Mouse (Mus musculus): ENCODE results near the gene Fam161b.

Fam161b gene

DNA sequence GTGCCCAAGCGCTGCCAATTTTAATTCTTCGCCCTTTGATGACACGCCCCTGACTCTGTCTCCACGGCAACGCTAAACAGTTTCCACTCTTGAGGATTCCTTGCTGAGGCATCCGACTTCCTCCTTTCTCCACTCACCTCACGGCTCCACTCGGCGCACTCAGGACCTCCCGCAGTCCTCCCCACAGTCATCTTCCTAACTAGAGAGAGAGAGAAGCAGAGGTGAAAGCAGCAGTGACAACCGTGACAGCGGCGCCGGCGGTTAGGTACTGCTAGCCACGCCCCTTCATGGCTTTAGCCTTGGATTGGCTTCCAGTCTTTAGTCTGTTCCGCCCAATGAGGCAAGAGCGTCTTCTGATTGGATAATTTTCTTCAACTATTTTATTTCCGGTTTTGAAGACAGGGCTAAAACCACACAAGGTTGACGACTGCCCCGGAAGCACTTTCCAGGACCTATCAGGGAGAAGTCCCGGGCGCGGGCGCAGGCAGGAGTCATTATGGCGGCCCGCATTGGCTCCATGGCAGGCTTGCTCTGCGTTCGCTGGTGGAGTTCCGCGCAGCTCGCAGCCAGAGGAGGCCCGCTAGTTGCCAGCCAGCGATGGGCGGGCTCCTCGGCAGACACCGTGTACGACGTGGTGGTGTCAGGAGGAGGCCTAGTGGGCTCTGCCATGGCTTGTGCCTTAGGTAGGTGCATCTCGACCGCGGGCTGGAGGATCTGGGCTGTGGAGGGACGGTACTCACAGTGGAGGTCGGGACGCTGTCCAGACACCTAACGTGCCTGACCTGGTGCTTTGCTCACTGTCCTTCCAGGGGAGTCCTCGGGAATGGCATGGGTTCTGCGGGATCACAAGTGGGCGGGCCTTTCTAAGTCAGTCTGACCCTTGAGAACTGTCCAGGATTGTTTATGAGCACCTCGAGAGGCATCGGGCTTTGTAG lies at the start of gene Fam161b, which contains the start of gene Coq6:
TSS of gene Fam161b (minus strand) at position 279 of the 935 bp plus-strand sequence.
TSS of gene Coq6 (plus strand) at position 103 of the 935 bp plus-strand sequence.
- DNase-seq (ENCODE audit: low read depth) = peak; percentile 99

DNA sequence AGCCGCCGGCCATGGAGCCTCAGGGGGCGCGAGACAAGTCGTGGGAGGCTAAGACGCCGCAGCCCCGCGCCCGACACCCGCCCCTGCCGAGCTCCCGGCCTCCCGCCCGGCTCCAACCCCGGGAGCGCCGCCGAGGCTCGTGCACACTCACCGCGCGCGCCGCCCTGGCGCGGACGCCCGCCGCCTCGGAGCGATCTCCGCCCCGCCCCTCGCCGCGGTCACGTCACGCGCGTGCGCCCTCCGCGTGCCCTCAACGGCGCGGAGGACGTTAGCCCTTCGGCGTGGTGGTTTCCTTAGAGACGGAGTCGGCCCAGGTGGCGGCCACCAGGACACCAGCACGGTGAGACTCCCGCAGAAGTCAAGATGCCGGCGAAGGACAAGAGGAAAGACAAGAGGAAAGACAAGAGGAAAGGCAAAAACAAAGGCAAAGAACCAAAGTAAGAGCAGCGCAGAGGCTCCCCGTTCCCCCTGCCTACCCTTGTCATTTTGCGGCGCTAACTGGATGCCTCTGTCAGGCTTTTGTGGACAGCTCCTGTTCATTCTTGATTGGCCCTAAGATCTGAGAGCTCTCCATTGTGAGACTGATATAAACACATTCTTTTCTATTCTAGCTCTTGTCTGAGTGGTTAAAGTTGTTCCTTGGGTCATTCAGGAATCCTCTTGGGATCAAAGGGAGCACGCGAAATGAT lies 47.3 kb upstream of the Fam161b start, which contains the start of the genes Entpd5 and Bbof1:
TSS of gene Entpd5 (minus strand) at position 211 of the 689 bp plus-strand sequence.
TSS of gene Bbof1 (plus strand) at position 253 of the 689 bp plus-strand sequence.
- DNase-seq (ENCODE audit: low read depth) = peak; percentile 76

GRCm38 (mm10) chr12:84407874-84408818 lies 46.5 kb upstream of the Fam161b start:
- DNase-seq (ENCODE audit: low read depth) = peak; percentile 84

DNA sequence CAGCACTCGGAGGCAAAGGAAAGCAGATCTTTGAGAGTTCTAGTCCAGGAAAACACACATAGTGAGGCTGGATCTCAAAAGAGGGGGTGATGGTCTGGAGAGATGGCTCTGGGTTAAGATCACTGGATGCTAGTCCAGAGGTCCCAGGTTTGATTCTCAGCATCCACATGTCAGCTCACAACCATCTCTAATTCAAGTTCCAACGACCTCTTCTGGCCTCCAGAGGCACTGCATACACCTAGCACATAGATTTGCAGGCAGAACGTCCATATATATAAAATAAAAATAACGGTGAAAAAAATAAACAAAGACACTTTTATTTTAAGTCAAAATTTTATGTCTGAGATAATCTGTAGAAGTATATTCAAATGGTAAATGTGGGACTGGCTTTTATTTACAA lies 45.6 kb upstream of the Fam161b start:
- peak; percentile 37 for DNase-seq (ENCODE audit: low read depth)

DNA sequence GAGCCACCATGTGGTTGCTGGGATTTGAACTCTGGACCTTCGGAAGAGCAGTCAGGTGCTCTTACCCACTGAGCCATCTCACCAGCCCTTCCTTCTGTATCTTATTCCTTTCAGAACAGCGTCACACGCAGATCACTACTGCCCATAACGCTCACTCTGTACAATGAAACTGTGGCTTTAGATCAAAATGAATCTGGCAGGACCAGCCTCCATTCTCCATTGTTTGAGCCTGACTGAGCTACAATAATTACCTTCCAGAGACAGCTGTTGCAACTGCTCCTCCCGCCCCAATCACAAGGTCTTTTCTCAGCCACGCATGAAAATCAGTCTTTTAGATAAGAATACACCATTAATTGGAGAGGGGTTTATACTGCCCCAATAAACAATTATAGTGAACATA lies 42.9 kb upstream of the Fam161b start:
- DNase-seq (ENCODE audit: low read depth) = no peak

DNA sequence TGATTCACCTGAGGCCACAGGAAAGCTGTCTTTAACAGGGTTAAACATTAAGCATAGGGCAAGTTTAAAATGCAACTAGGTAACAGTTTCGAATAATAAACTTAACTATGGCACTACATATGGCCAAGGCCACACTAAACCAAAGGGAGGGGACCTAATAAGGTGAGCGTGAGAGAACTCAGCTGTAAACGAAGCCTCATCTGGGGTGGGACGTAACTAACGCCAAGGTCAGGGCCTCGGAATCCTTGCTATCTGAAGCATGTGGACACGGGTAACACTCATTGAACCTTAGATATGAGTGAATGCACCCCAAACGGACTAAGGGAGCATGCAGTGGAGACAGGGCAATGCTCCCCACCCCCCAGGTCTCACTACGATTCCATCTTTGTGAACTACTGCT lies 41.3 kb upstream of the Fam161b start:
- DNase-seq (ENCODE audit: low read depth) = no peak

DNA sequence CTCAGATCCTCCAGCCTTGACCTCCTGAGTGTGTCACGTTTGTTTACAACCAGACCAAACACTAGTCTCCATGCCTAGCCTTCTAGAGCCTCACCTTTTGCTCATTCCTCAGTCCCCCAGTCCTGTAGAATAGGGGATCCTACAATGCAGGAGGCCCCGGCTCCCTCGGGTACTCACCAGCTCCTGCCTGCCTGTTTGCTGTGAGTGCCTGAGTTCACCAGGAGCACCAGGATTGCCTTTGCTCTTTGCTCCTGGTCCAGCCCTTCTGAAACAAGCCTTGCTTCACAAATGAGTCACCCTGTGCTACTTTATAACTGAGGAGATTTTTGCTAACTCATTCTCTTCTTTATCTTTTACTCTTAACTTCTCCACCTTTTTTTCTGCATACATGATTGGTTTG lies 39.0 kb upstream of the Fam161b start:
- DNase-seq (ENCODE audit: low read depth) = peak; percentile 74

DNA sequence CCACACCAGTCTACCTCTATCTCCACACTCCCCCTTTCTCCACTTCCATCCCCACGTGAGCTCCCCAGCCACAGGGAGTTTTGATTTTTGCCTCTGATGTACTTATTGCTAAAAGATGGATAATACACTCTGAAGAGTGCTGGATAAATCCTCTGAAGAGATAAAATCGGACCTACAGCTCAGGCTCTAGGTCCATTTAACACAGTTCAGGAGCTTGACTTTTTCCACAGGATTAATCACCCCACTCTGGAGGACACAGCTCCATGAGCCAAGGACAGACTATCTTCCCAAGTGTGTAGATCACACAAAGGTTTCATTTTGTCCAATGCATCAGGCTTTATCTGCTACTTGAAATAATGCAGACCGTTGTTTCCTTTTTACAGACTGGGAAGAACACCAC lies 38.4 kb upstream of the Fam161b start:
- no peak for DNase-seq (ENCODE audit: low read depth)

- DNase-seq (ENCODE audit: low read depth) = no peak
These were observed 38.0 kb upstream of the Fam161b start for GRCm38 (mm10) chr12:84399663-84400062.

DNA sequence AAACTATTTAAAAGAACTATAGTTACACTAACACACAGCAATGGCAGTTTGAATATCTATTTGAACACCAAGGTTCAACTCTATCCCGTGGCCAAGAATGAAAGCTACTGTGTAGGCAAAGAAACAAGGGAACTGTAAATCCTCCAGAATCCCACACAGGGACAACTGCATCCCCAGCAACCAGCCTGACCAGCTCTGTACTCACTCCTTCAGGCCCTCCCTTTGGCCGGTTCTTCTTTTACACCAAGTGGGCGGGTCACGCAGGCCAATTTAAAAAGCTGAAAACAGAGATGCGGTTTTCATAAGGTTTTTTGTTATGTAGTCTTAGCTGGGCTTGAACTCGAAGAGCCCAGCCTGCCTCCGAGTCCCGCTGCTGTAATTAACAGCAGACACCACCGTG lies 37.5 kb upstream of the Fam161b start:
- DNase-seq (ENCODE audit: low read depth) = no peak

- DNase-seq (ENCODE audit: low read depth) = no peak
These were observed 37.0 kb upstream of the Fam161b start for GRCm38 (mm10) chr12:84398629-84399028.

DNA sequence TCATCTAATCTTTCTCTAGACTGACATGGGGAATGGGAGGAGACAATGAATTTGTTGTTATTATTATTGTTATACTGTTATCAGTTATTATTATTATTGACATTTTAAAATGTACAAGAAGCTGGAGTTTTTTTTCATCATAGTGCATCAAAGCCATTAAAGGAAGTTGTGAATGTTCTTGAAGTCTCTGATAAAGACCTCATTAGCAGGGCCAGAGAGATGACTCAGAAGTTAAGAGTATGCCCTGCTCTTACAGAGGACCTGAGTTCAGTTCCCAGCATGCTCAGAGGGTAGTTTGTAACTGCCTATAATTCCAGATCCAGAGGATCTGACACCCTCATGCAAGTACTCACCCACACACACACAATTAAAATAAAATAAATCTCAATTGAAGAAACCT lies 36.1 kb upstream of the Fam161b start:
- peak; percentile 74 for DNase-seq (ENCODE audit: low read depth)

DNA sequence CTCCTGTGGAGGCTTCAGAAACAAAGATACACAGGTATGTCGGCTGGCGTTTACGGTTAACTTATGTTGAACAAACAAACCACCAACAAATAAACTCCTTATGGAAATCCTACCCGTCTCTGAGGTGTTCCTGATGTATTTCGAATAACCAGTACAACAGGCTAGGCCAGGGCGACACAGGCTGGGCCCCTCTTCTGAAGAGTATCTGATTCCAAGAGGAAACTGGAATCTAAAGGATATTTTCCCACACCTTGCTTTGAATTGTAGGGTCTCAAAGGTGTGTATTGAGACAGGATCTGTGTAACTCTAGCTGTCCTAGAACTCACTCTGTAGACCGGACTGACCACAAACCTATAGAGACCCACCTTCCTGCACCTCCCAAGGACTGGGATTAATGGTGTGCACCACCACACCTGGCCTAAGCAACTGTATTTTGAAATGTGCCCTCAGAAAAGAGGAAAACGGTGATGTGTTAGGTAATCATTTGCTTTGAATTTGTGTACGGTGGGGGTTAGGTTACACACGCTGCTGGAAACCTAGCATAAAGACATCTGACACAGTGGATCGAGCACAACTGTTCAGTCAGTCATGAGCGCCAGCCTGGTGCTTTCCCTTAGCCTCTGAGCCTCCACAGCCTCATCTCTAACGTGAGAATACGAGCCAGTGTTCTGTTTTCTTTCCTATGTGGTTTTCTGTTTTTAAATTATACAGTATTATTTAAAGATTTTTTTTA lies 35.5 kb upstream of the Fam161b start:
- peak; percentile 10 for DNase-seq (ENCODE audit: low read depth)

GRCm38 (mm10) chr12:84393847-84394246 lies 32.2 kb upstream of the Fam161b start:
- no peak for DNase-seq (ENCODE audit: low read depth)

GRCm38 (mm10) chr12:84392681-84393080 lies 31.0 kb upstream of the Fam161b start:
- no peak for DNase-seq (ENCODE audit: low read depth)

- DNase-seq (ENCODE audit: low read depth) = no peak
These were observed 28.7 kb upstream of the Fam161b start for GRCm38 (mm10) chr12:84390336-84390735.

DNA sequence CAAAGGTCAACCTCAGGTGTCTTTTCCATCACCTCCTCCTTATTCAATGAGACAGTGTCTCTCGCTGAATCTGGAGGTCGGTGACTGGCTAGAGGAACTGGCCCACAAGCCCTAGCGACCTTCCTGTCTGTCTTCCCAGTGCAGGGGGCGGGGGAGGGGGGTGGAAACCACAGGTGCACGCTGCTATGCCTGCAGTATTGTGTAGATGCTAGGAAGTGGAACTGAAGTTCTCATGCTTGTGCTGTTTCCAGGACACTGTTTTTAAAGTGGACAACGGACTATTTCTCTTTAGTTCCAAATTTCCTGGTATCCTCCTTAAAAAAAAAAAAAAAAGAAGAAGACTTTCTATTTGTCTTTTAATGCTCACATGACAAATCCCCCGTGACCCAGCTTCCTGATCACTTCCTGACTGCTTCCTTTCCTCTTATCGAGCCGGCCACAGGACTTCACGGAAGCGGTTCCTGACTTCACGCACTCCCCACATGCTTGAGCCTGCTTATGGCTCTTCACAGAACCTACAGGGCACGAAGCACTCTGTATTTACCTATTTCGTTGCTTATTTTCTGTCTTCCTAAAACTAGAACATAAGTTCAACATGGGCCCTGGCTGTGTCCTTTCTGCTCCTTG lies 27.3 kb upstream of the Fam161b start:
- DNase-seq (ENCODE audit: low read depth) = peak; percentile 84

DNA sequence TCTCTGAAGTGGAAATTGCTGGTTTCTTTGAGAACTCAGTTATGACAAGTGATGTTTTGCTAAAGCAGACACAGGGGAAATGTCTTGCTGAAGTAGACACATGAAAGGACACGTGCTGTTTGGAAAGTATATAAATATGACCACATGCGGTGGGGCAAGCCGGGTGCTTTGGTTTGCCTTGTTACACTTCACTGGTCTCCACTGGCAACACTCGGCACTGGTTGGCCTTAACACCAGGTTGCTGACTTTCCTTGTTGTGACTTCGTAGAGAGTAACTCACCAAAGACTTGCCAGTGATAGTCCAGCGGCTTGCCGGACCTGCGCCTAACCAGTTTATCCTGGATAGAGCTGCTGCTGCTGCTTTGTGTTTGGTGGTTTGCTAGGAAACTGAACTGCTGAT lies 26.5 kb upstream of the Fam161b start:
- no peak for DNase-seq (ENCODE audit: low read depth)

GRCm38 (mm10) chr12:84385408-84385807 lies 23.8 kb upstream of the Fam161b start:
- DNase-seq (ENCODE audit: low read depth) = no peak

DNA sequence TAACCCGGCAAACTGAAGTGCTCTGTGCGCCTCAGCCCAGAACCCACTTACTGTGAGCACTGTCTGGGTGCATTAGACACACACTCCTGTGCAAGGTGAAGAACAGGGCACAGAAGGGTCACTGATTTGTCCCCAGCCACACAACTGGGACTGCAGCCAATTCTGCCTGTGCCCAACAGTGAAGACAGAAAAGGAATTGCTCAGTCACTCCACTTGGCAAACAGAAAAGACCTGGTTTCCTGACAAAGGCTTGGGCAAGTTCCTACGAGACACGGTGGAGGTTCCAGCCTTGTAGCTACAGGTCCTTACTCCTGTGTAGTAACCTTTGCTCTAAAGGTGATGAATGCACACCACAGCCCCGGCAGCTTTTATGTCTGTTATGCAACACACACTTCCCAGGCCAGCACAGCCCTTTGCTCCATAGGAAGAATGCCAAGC lies 23.0 kb upstream of the Fam161b start:
- peak; percentile 84 for DNase-seq (ENCODE audit: low read depth)

GRCm38 (mm10) chr12:84382369-84382768 lies 20.7 kb upstream of the Fam161b start:
- DNase-seq (ENCODE audit: low read depth) = no peak
